Mouse (Mus musculus) CH12.LX (cell line): ENCODE data around the gene Chit1. TPM values are rescaled to one million over a fixed set of nuclear protein-coding genes. Genes with fewer than 3 reads are reported as not detected.

ENCODE experiments used
- DNase-seq: peaks from one replicate; pipeline ENCODE4 v3.0.0-alpha.2; 2013; ENCODE audit errors: extremely low read depth
- H3K27ac ChIP-seq: 2 replicates; pipeline ENCODE4 v1.5.1; 2012; ENCODE audit warnings: low read depth, mild to moderate bottlenecking, control low read depth, moderate library complexity; ENCODE audit not compliant: insufficient read depth
- H3K27me3 ChIP-seq: replicated peaks from 2 replicates; pipeline ENCODE3; 2012; ENCODE audit warnings: inconsistent platforms
- H3K36me3 ChIP-seq, 2 experiments: replicated peaks in 1 of 2; 2 replicates each; pipeline versions ENCODE3 to v1.6.1; 2012; ENCODE audit warnings: inconsistent platforms in 1 of 2, low read length in 1 of 2, mild to moderate bottlenecking in 1 of 2, mixed read lengths in 1 of 2, moderate library complexity in 1 of 2; ENCODE audit not compliant: control insufficient read depth in 1 of 2, insufficient read depth in 1 of 2
- H3K4me1 ChIP-seq, 2 experiments: 2 replicates each; pipeline ENCODE4 v1.6.1; 2012; ENCODE audit warnings: inconsistent platforms in 1 of 2, moderate library complexity in 1 of 2; ENCODE audit not compliant: insufficient read depth in 2 of 2, control insufficient read depth in 1 of 2
- H3K4me2 ChIP-seq: 2 replicates; pipeline ENCODE4 v1.6.1; 2012; ENCODE audit warnings: low read depth, mild to moderate bottlenecking, control low read depth; ENCODE audit not compliant: poor library complexity, insufficient read depth, severe bottlenecking
- H3K4me3 ChIP-seq, 3 experiments: fragments of 150-350 bp in 1 of 3; sonication (generic) in 1 of 3; replicated peaks in 1 of 3; 2 replicates each; pipeline versions ENCODE3 to v1.5.1; 2011 to 2012; ENCODE audit warnings: low read depth in 2 of 3, low read length in 2 of 3, mild to moderate bottlenecking in 2 of 3, moderate library complexity in 2 of 3, control low read depth in 1 of 3, improper control_type of control experiment in 1 of 3, inconsistent platforms in 1 of 3, mixed read lengths in 1 of 3; ENCODE audit not compliant: poor library complexity in 1 of 3
- H3K79me2 ChIP-seq: replicated peaks from 2 replicates; pipeline ENCODE4 v1.6.1; 2012; ENCODE audit warnings: mild to moderate bottlenecking, moderate library complexity; ENCODE audit not compliant: control insufficient read depth, poor library complexity, insufficient read depth, severe bottlenecking; ENCODE audit errors: extremely low read depth
- H3K9ac ChIP-seq: 2 replicates; pipeline ENCODE4 v1.6.1; 2012; ENCODE audit warnings: low read depth, mild to moderate bottlenecking, control low read depth, moderate library complexity; ENCODE audit not compliant: insufficient read depth
- H3K9me3 ChIP-seq: replicated peaks from 2 replicates; pipeline ENCODE3; 2012; ENCODE audit warnings: low read length, inconsistent platforms, mixed read lengths
- BHLHE40 ChIP-seq: IDR thresholded peaks from 2 replicates; pipeline ENCODE4 v1.6.1; 2011; ENCODE audit warnings: mild to moderate bottlenecking, low read depth, low read length, improper control_type of control experiment
- CHD1 ChIP-seq: IDR thresholded peaks from 2 replicates; pipeline ENCODE4 v1.6.1; 2012; ENCODE audit warnings: low read depth, low read length, improper control_type of control experiment, inconsistent platforms
- CTCF ChIP-seq, 2 experiments: IDR thresholded peaks in 1 of 2; conservative IDR thresholded peaks in 1 of 2; 2 replicates each; pipeline ENCODE4 v1.5.1; 2011 to 2012; ENCODE audit warnings: low read depth in 2 of 2, low read length in 2 of 2, improper control_type of control experiment in 1 of 2, inconsistent platforms in 1 of 2, mild to moderate bottlenecking in 1 of 2, moderate library complexity in 1 of 2
- ELF1 ChIP-seq: IDR thresholded peaks from 2 replicates; pipeline ENCODE4 v1.6.1; 2014; ENCODE audit warnings: low read depth, mild to moderate bottlenecking, inconsistent platforms, low read length, improper control_type of control experiment
- EP300 ChIP-seq: IDR thresholded peaks from 2 replicates; pipeline ENCODE4 v1.6.1; 2011; ENCODE audit warnings: low read length, improper control_type of control experiment
- ETS1 ChIP-seq: conservative IDR thresholded peaks from 2 replicates; pipeline ENCODE4 v1.6.1; 2012; ENCODE audit warnings: low read depth, mild to moderate bottlenecking, inconsistent platforms, low read length, improper control_type of control experiment, moderate library complexity
- GABPA ChIP-seq: IDR thresholded peaks from 2 replicates; pipeline ENCODE4 v1.6.1; 2012; ENCODE audit warnings: low read depth, low read length, improper control_type of control experiment, inconsistent platforms; ENCODE audit not compliant: insufficient replicate concordance
- IRF4 ChIP-seq: IDR thresholded peaks from 2 replicates; pipeline ENCODE4 v1.6.1; 2014; ENCODE audit warnings: low read depth, mild to moderate bottlenecking, inconsistent platforms, low read length, improper control_type of control experiment
- JUN ChIP-seq: IDR thresholded peaks from 2 replicates; pipeline ENCODE4 v1.6.1; 2011; ENCODE audit warnings: low read depth, mild to moderate bottlenecking, low read length, improper control_type of control experiment, moderate library complexity; ENCODE audit not compliant: insufficient read depth
- JUND ChIP-seq: conservative IDR thresholded peaks from 2 replicates; pipeline ENCODE4 v1.6.1; 2011; ENCODE audit warnings: low read depth, low read length, improper control_type of control experiment
- KAT2A ChIP-seq: IDR thresholded peaks from 2 replicates; pipeline ENCODE4 v1.6.1; 2012; ENCODE audit warnings: low read length, improper control_type of control experiment, inconsistent platforms; ENCODE audit not compliant: insufficient replicate concordance
- MAZ ChIP-seq: IDR thresholded peaks from 2 replicates; pipeline ENCODE4 v1.6.1; 2012; ENCODE audit warnings: low read depth, mild to moderate bottlenecking, inconsistent platforms, low read length, improper control_type of control experiment, moderate library complexity
- MEF2A ChIP-seq: IDR thresholded peaks from 2 replicates; pipeline ENCODE4 v1.6.1; 2014; ENCODE audit warnings: low read depth, mild to moderate bottlenecking, inconsistent platforms, low read length, improper control_type of control experiment, borderline replicate concordance
- MXI1 ChIP-seq: IDR thresholded peaks from 2 replicates; pipeline ENCODE4 v1.6.1; 2011; ENCODE audit warnings: mild to moderate bottlenecking, low read depth, low read length, improper control_type of control experiment
- NRF1 ChIP-seq: IDR thresholded peaks from 2 replicates; pipeline ENCODE4 v1.6.1; 2014; ENCODE audit warnings: low read depth, mild to moderate bottlenecking, inconsistent platforms, low read length, improper control_type of control experiment, moderate library complexity
- POLR2A ChIP-seq: IDR thresholded peaks from 2 replicates; pipeline ENCODE4 v1.6.1; 2011; ENCODE audit warnings: low read depth, mild to moderate bottlenecking, improper control_type of control experiment, low read length
- POLR2AphosphoS2 ChIP-seq: IDR thresholded peaks from 2 replicates; pipeline ENCODE4 v1.6.1; 2011; ENCODE audit warnings: low read depth, low read length, improper control_type of control experiment
- RAD21 ChIP-seq: IDR thresholded peaks from 2 replicates; pipeline ENCODE4 v1.6.1; 2011; ENCODE audit warnings: low read depth, mild to moderate bottlenecking, low read length, improper control_type of control experiment, moderate library complexity
- RCOR1 ChIP-seq: conservative IDR thresholded peaks from 2 replicates; pipeline ENCODE4 v1.6.1; 2012; ENCODE audit warnings: low read depth, mild to moderate bottlenecking, inconsistent platforms, low read length, improper control_type of control experiment
- SMC3 ChIP-seq: IDR thresholded peaks from 2 replicates; pipeline ENCODE4 v1.6.1; 2011; ENCODE audit warnings: low read depth, low read length, improper control_type of control experiment
- TBP ChIP-seq: conservative IDR thresholded peaks from 2 replicates; pipeline ENCODE4 v1.6.1; 2011; ENCODE audit warnings: low read depth, low read length, improper control_type of control experiment
- USF1 ChIP-seq: IDR thresholded peaks from 2 replicates; pipeline ENCODE4 v1.6.1; 2014; ENCODE audit warnings: low read depth, mild to moderate bottlenecking, inconsistent platforms, low read length, improper control_type of control experiment
- USF2 ChIP-seq: conservative IDR thresholded peaks from 2 replicates; pipeline ENCODE4 v1.6.1; 2011; ENCODE audit warnings: low read depth, low read length, improper control_type of control experiment
- ZC3H11A ChIP-seq: IDR thresholded peaks from 2 replicates; pipeline ENCODE4 v1.6.1; 2012; ENCODE audit warnings: low read depth, mild to moderate bottlenecking, inconsistent platforms, low read length, improper control_type of control experiment
- ZKSCAN1 ChIP-seq: IDR thresholded peaks from 2 replicates; pipeline ENCODE4 v1.6.1; 2012; ENCODE audit warnings: low read depth, inconsistent platforms, low read length, improper control_type of control experiment, borderline replicate concordance
- ZNF384 ChIP-seq: IDR thresholded peaks from 2 replicates; pipeline ENCODE4 v1.6.1; 2012; ENCODE audit warnings: low read depth, low read length, improper control_type of control experiment, inconsistent platforms
- dilution Hi-C: fragments of 300-500 bp; cut with MboI; formaldehyde crosslinking; loops from 2 replicates; pipeline ENCODE4 v1.14.3; 2020; ENCODE audit warnings: low sequenced_read_pairs; ENCODE audit not compliant: extremely low pct_unique_long_range_greater_than_20kb, extremely low pct_ligation_motif_present
- in situ Hi-C: fragments of 300-500 bp; cut with MboI; formaldehyde crosslinking; loops from 3 replicates; pipeline ENCODE4 v1.14.3; 2019; ENCODE audit warnings: low sequenced_read_pairs, low pct_ligation_motif_present, low pct_unique_long_range_greater_than_20kb, mixed read lengths
- polyA plus RNA-seq: library from polyadenylated mRNA; unstranded; fragments of >175 nt; gene quantifications from 2 replicates; pipeline ENCODE4 v1.2.1, GENCODE M21; 2012; ENCODE audit warnings: low read depth; ENCODE audit not compliant: insufficient read length
- total RNA-seq, 2 experiments: library from RNA; depleted of rRNA; stranded (reverse); fragments of 300-350 nt in 1 of 2; fragments of >200 nt in 1 of 2; gene quantifications; 2 replicates each; pipeline ENCODE4 v1.2.3; 2012 to 2014

Gene Chit1
- total and polyA plus RNA-seq, 3 experiments: 0.25 to 0.47 (median 0.36) TPM

- dilution Hi-C loops: no loop called here
- no peak overlapping the region for H3K4me3 ChIP-seq
These were observed 593 bp upstream of the Chit1 start for GRCm38 (mm10) chr1:134110449-134110848.

GRCm38 (mm10) chr1:134113560-134113959 lies 2.5 kb downstream of the Chit1 start:
- TF ChIP-seq CHD1 (no peak), JUN (no peak), POLR2AphosphoS2 (no peak), RCOR1 (no peak), USF1 (no peak), TBP (no peak), JUND (no peak), SMC3 (no peak), MEF2A (no peak), MXI1 (no peak), GABPA (no peak), CTCF (conservative IDR thresholded peaks at IDR 0.05 in 1 of 2, IDR thresholded peaks at IDR 0.05 in 1 of 2; ENCODE audit: low read depth in 2 of 2, low read length in 2 of 2) (no peak), USF2 (no peak), RAD21 (no peak), ZKSCAN1 (no peak), BHLHE40 (no peak), EP300 (no peak), ETS1 (no peak)

More at GRCm38 (mm10) chr1:134110449-134110848, 593 bp upstream of the Chit1 start:
- H3K4me2 ChIP-seq: no peak overlapping the region
- in situ Hi-C loops: no loop called here
- H3K79me2 ChIP-seq: no peaks in the 10 kb centered on the region
- no peak overlapping the region for H3K27ac ChIP-seq
- no peak for DNase-seq
- no peaks in the 10 kb centered on the region for H3K9me3 ChIP-seq
- no peak overlapping the region for H3K9ac ChIP-seq
- TF ChIP-seq NRF1 (no peak), SMC3 (no peak), MXI1 (no peak), KAT2A (no peak), JUND (no peak), RCOR1 (no peak), POLR2A (no peak), JUN (no peak), ZC3H11A (no peak), MAZ (no peak), ELF1 (no peak), IRF4 (no peak), CHD1 (no peak), BHLHE40 (no peak), ETS1 (no peak), POLR2AphosphoS2 (no peak), USF2 (no peak), EP300 (no peak), ZNF384 (no peak)
- TF ChIP-seq, all 38 proteins: peak for 0
- Histone ChIP-seq H3K36me3 (no peaks in the 10 kb centered on the region), H3K27me3 (peaks cover 28% of the 10 kb centered on the region), H3K4me1 (peaks cover 12 to 23% of the 10 kb centered on the region in 2 experiments)

More at GRCm38 (mm10) chr1:134113560-134113959, 2.5 kb downstream of the Chit1 start:
- no peak for DNase-seq
- Histone ChIP-seq H3K4me3 (no peak overlapping the region), H3K4me2 (no peak overlapping the region), H3K27ac (no peak overlapping the region), H3K27me3 (peaks cover 20% of the 10 kb centered on the region), H3K79me2 (no peaks in the 10 kb centered on the region), H3K4me1 (peaks cover 10 to 13% of the 10 kb centered on the region in 2 experiments), H3K9me3 (no peaks in the 10 kb centered on the region), H3K36me3 (no peaks in the 10 kb centered on the region), H3K9ac (no peak overlapping the region)
- in situ Hi-C loops: no loop called here
- dilution Hi-C loops: no loop called here
